Comparison of ENCODE assay signal across 8 mouse cellular contexts in genomic region chr16:77500413-77500812, GRCm38 (mm10).
DNase-seq lines count a peak whose midpoint lies in the region; ATAC-seq and TF ChIP-seq lines count a peak whose summit lies in the region.

No protein-coding gene starts in this region.

- peak overlapping the region; percentile 49; the same call in 1 of the 2 replicates for H3K9ac ChIP-seq in hindbrain, embryonic 12.5 days
- H3K9ac ChIP-seq in stomach, postnatal 0 days (ENCODE audit: low read length), result peak overlapping the region; percentile 55

- H3K4me1 ChIP-seq in forebrain, embryonic 10.5 days, result peaks cover 21% of the 10 kb centered on the region
- peaks cover 15% of the 10 kb centered on the region; the same call in 1 of the 2 replicates for H3K4me1 ChIP-seq in hindbrain, embryonic 12.5 days
- H3K4me1 ChIP-seq in lung, adult 2 months (ENCODE audit: control insufficient read depth, insufficient read depth, low read length), result peaks cover 2% of the 10 kb centered on the region; the same call in 1 of the 2 replicates
- H3K4me1 ChIP-seq in stomach, postnatal 0 days (replicated peaks; ENCODE audit: control insufficient read depth, insufficient read depth), result no peaks in the 10 kb centered on the region

- H3K36me3 ChIP-seq in forebrain, embryonic 10.5 days (replicated peaks), result no peaks in the 10 kb centered on the region
- no peaks in the 10 kb centered on the region for H3K36me3 ChIP-seq in hindbrain, embryonic 12.5 days
- H3K36me3 ChIP-seq in stomach, postnatal 0 days (ENCODE audit: control insufficient read depth, insufficient read depth, low read length), result no peaks in the 10 kb centered on the region

- ATAC-seq in hindbrain, embryonic 12.5 days (ENCODE audit: low FRiP score), result peak; percentile 64
- peak; percentile 84 for ATAC-seq in stomach, postnatal 0 days (ENCODE audit: low FRiP score, low TSS enrichment)
- no peak for ATAC-seq in erythroid progenitor cell, adult 5-6 weeks (replicated peaks; ENCODE audit: low FRiP score, poor library complexity, severe bottlenecking)

- 87% methylated on average over 6 of the region's 6 CpGs for WGBS in forebrain, embryonic 10.5 days
- WGBS in hindbrain, embryonic 12.5 days, result 47% methylated on average over 6 of the region's 6 CpGs
- WGBS in lung, adult 2 months, result 7% methylated on average over 6 of the region's 6 CpGs
- WGBS in stomach, postnatal 0 days, result 8% methylated on average over 6 of the region's 6 CpGs

- H3K4me2 ChIP-seq in hindbrain, embryonic 12.5 days (replicated peaks), result peak overlapping the region; percentile 46
- peak overlapping the region; percentile 49 for H3K4me2 ChIP-seq in stomach, postnatal 0 days (replicated peaks; ENCODE audit: low read depth)

- TF ChIP-seq EP300 in stomach, postnatal 0 days (optimal IDR thresholded peaks at IDR 0.05), result no peak

- no peaks in the 10 kb centered on the region for H3K9me3 ChIP-seq in forebrain, embryonic 10.5 days
- no peaks in the 10 kb centered on the region for H3K9me3 ChIP-seq in hindbrain, embryonic 12.5 days (replicated peaks)
- H3K9me3 ChIP-seq in stomach, postnatal 0 days (ENCODE audit: control insufficient read depth, low read length), result no peaks in the 10 kb centered on the region

- no peak for TF ChIP-seq POLR2A in lung, adult 2 months (IDR thresholded peaks at IDR 0.05; ENCODE audit: borderline replicate concordance, extremely low read depth, low read depth, low read length)

- peak overlapping the region; percentile 79 for H3K27ac ChIP-seq in forebrain, embryonic 10.5 days
- H3K27ac ChIP-seq in hindbrain, embryonic 12.5 days, result peak overlapping the region; percentile 84
- peak overlapping the region; percentile 92 for H3K27ac ChIP-seq in stomach, postnatal 0 days (replicated peaks)

- peak overlapping the region; percentile 19; the same call in 1 of the 2 replicates for H3K4me3 ChIP-seq in forebrain, embryonic 10.5 days
- H3K4me3 ChIP-seq in hindbrain, embryonic 12.5 days, result peak overlapping the region; percentile 25
- peak overlapping the region; percentile 70 for H3K4me3 ChIP-seq in lung, adult 2 months (replicated peaks; ENCODE audit: extremely low read depth, low read depth, low read length)
- H3K4me3 ChIP-seq in stomach, postnatal 0 days (ENCODE audit: low read depth, low read length), result peak overlapping the region; percentile 46

- DNase-seq in lung, adult 18-20 months, result peak; percentile 21 to 33
- DNase-seq in lung, postnatal 25 days (ENCODE audit: low spot score), result no peak
- DNase-seq in forebrain, embryonic 10.5 days (ENCODE audit: extremely low spot score, low spot score), result no peak
- DNase-seq in lung, adult 2 months, result peak; percentile 41
- peak; percentile 36 for DNase-seq in stomach, postnatal 0 days (ENCODE audit: low spot score)
- no peak for DNase-seq in right cerebral cortex, postnatal 14 days

- no peaks in the 10 kb centered on the region for H3K27me3 ChIP-seq in forebrain, embryonic 10.5 days (ENCODE audit: poor library complexity, severe bottlenecking)
- H3K27me3 ChIP-seq in hindbrain, embryonic 12.5 days, result no peaks in the 10 kb centered on the region
- H3K27me3 ChIP-seq in stomach, postnatal 0 days (ENCODE audit: control insufficient read depth, insufficient read depth, low read length), result no peaks in the 10 kb centered on the region

- no peak for TF ChIP-seq CTCF in lung, adult 2 months (IDR thresholded peaks at IDR 0.05; ENCODE audit: insufficient read depth, low read length)
- no peak for TF ChIP-seq CTCF in stomach, postnatal 0 days (IDR thresholded peaks at IDR 0.05; ENCODE audit: low read depth)

Comparison
In these comparisons a context has a peak if more than half of its experiments do, and no peak if none do; other contexts are left out.
1. DNase-seq: peak in lung, adult 18-20 months (2 of 2), lung, adult 2 months (single experiment) and stomach, postnatal 0 days (single experiment); none in lung, postnatal 25 days (single experiment), forebrain, embryonic 10.5 days (single experiment) and right cerebral cortex, postnatal 14 days (single experiment).
2. H3K4me3 ChIP-seq: peak in every context shown above with its lines; median percentile 70 in lung, adult 2 months; 46 in stomach, postnatal 0 days; 25 in hindbrain, embryonic 12.5 days; 19 in forebrain, embryonic 10.5 days.
3. Peak in every context shown above with its lines, with median percentiles within 50 percentile points of each other: H3K27ac ChIP-seq.